Mouse (Mus musculus): ENCODE measurements at regions not wholly inside any gene's neighbourhood (a gene's known extent, or its start where the extent isn't known, plus 50 kb on each side); places are given as distances from the start of the nearest gene placed in this dataset.

DNA sequence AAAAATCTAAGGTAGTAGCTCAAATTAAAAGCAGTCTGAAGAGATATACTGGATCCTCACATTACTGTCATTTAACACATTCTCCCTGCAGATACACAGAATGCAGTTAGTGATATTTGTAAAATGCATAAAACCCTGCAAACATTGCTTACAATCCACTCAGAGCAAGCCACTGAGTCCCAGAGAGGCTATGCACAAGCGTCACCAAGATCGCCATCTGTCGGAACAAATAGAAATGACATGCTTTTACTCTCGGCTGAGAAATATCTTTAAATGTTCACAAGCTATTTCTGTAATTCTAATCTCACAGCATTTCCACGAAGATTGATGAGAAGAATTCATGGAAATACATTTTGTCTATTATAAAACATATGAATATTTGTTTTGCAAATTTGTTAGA is 139.7 kb upstream of the Steap4 start:
- TF ChIP-seq CTCF (IDR thresholded peaks at IDR 0.05 in 2 of 3, conservative IDR thresholded peaks at IDR 0.05 in 1 of 3; ENCODE audit: control insufficient read depth in 1 of 3, insufficient read depth in 1 of 3, low read depth in 2 of 3, low read length in 3 of 3, poor library complexity in 1 of 3, severe bottlenecking in 1 of 3): peak in 2 of 3 experiments; percentile 14 to 23; a peak in 3 of 6 replicates
- no peak for TF ChIP-seq POLR2A (IDR thresholded peaks at IDR 0.05; ENCODE audit: control insufficient read depth in 1 of 2, insufficient read depth in 1 of 2, low read depth in 1 of 2, low read length in 2 of 2, poor library complexity in 1 of 2)
- no peak for TF ChIP-seq UBTF (IDR thresholded peaks at IDR 0.05; ENCODE audit: borderline replicate concordance, insufficient read depth, low read depth, low read length)

Measured in MEL (cell line).